Mouse (Mus musculus): ENCODE measurements around the gene Cd274.

Gene Cd274

DNA sequence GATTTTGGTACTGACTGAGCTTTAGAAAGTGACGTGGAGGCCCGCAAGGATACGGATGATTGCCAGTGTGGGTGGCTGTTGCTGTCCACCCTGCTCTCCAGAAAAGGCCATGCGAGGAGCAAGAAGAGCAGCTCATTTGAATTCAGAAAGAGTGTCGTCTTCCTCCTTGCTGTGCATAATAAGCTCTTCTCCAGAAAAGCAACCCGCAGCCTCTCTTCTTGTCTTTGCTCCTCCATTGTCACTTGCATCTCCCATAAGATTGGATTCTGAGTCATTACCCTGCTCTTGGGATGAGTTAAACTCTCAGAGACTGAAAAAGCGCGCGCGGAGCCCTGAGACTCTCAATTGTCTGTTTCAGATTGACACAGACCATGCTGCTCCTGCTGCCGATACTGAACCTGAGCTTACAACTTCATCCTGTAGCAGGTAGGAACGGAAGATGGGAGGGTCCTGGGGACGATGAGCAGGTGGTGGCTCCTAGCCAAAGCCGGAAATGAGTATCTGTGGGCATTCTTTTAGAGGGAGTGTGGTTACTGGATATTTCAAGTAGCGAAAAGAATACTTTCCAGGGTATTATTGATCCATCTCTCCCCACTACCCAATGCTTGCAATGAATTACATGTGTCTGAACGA is 54.9 kb downstream of the Cd274 start:
- intact Hi-C loops (cut with DNase I) = no loop called here

DNA sequence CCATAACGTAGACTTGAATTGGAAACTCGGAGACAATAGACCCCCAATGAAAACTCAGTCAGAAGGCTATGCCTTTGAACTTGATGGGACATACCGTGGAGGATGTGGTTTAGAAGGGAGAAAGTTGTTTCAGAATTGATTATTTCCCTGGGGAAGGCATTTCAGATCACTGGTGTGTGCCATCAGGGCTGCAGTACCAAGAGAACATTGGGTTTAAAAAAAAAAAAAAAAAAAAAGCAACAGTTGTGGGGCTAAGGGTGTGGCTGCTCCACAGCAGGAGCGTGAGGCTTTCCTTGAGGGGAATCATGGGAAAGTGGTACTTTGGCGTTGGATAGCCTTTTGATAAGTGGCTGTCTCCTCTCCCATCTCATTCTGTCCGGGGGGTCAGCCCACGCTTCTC is 55.5 kb downstream of the Cd274 start:
- intact Hi-C loops (cut with DNase I) = no loop called here

DNA sequence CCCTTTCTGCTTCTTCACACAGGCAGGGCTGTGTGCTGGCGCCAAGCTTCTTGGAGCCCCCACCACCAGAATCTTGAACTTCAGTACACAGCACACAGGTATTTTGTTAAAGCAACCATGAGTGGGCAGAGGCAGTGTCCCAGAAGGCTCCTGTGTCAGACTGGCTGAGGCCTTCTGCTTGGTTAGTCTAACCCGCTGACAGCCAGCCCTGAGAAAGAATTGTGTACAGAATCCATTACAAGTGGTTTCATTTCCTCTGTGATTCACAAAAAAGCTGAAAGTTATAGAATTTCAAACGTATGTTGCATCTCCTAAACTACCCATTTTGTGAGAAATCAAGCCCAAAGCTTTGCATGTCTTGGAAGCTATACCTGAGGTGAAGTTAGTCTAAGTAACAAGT is 63.3 kb downstream of the Cd274 start:
- intact Hi-C loops (cut with DNase I) = no loop called here

GRCm38 (mm10) chr19:29430953-29431352 is 63.7 kb downstream of the Cd274 start:
- intact Hi-C loops (cut with DNase I) = no loop called here

DNA sequence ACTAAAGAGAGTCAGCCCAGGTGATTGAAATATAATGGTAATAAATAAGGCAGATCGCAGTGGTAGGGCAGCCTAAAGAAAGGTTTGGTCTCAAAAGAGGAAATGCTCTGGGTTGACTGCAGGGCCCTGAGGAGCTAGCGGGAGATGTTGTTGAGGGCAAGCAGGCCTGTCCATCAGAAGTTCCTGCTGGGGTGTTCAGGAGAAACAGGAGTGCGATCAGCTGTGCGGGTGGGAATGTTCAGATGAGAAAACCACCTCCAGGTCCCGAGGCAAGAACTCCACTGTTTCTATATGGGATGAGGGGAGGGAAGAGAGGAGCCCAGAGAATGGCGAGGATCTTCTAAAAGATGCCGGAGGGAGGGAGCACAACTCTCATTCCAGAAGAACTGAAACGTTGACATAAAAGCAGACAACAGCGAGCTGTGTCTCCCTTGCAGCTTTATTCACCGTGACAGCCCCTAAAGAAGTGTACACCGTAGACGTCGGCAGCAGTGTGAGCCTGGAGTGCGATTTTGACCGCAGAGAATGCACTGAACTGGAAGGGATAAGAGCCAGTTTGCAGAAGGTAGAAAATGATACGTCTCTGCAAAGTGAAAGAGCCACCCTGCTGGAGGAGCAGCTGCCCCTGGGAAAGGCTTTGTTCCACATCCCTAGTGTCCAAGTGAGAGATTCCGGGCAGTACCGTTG is 69.7 kb downstream of the Cd274 start:
- intact Hi-C loops (cut with DNase I) = no loop called here

Measured in adrenal gland (tissue).